Mouse (Mus musculus): ENCODE data around the gene Gstm2. TPM values are rescaled to one million over a fixed set of nuclear protein-coding genes. Genes with fewer than 3 reads are reported as not detected.
"Not testable (repeated sequence)": the region's sequence is repeated elsewhere in the genome, so short reads cannot be mapped to it uniquely, and the experiment has no call there.

Gstm2 gene
- polyA plus RNA-seq, 1 experiment from 2014 or later = 4.5 TPM

DNA sequence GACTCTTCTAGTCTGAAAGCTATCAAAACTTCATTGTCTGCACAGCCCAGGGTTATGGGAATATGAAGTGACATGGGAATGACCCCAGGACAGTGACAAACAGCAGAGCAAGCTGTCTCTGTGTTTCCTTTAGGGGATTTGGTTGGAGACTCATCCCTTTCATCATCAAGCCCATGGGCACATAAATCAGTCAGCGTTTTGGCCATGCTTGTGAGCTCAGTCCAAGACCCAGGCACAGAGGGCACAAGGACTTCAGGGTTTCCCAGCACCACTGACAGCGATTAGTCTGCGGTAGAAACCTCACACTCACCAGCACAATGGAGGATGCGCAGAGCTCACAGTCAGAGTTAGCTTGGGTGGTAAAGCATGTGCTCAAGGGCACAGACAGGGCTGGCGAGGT is 32.3 kb downstream of the Gstm2 start:
- Histone ChIP-seq H3K9ac (replicated peaks) (no peak overlapping the region), H3K27me3 (no peaks in the 10 kb centered on the region), H3K4me1 (peaks cover 8% of the 10 kb centered on the region), H3K4me2 (replicated peaks) (no peak overlapping the region), H3K4me3 (no peak overlapping the region), H3K9me3 (no peaks in the 10 kb centered on the region), H3K36me3 (no peaks in the 10 kb centered on the region), H3K27ac (replicated peaks) (no peak overlapping the region)
- WGBS = 85% methylated on average over 5 of the region's 5 CpGs
- peak; percentile 34; the same call in 1 of the 2 replicates for ATAC-seq (replicated peaks)

- peak; percentile 89 for ATAC-seq (replicated peaks)
- Histone ChIP-seq H3K4me3 (no peak overlapping the region), H3K9ac (replicated peaks) (no peak overlapping the region), H3K4me2 (replicated peaks) (no peak overlapping the region), H3K27ac (replicated peaks) (no peak overlapping the region), H3K9me3 (no peaks in the 10 kb centered on the region), H3K27me3 (no peaks in the 10 kb centered on the region), H3K36me3 (no peaks in the 10 kb centered on the region), H3K4me1 (peaks cover 8% of the 10 kb centered on the region)
- WGBS = 18% methylated on average over 6 of the region's 6 CpGs
Measured at GRCm38 (mm10) chr3:107953328-107953755, 32.9 kb downstream of the Gstm2 start.

GRCm38 (mm10) chr3:107950531-107950930 is 35.7 kb downstream of the Gstm2 start:
- 85% methylated on average over 11 of the region's 11 CpGs for WGBS
- Histone ChIP-seq H3K36me3 (no peaks in the 10 kb centered on the region), H3K4me1 (peaks cover 8% of the 10 kb centered on the region), H3K27ac (replicated peaks) (no peak overlapping the region), H3K4me2 (replicated peaks) (no peak overlapping the region), H3K27me3 (no peaks in the 10 kb centered on the region), H3K4me3 (no peak overlapping the region), H3K9ac (replicated peaks) (no peak overlapping the region), H3K9me3 (no peaks in the 10 kb centered on the region)
- ATAC-seq (replicated peaks) = no peak

DNA sequence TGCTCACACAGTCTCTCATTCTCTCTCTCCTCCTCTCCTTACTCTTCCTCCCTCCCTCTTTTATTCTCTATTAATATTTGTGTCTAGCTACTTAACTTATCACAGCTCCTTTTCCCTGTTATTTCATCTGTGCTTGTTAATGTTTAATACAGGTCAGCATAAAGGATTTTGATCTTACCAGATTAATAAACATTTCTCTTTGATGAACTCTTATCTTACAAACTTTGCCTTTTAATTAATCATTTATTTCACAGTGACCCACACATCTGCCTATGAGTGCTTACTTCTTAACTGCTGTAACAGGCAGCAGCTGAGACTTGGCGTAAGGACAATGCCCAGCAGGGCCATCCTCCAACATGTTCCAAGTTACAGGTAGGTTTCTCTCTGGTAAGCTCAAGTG is 36.8 kb downstream of the Gstm2 start:
- ATAC-seq (replicated peaks); H3K27ac ChIP-seq (replicated peaks); H3K4me2 ChIP-seq (replicated peaks); H3K9ac ChIP-seq (replicated peaks); H3K27me3 ChIP-seq; H3K36me3 ChIP-seq; H3K4me3 ChIP-seq; H3K4me1 ChIP-seq; H3K9me3 ChIP-seq: not testable (repeated sequence)
- WGBS = 96% methylated on average over 1 of the region's 1 CpGs

- peaks cover 4% of the 10 kb centered on the region; the same call in 1 of the 2 replicates for H3K4me1 ChIP-seq
- 56% methylated on average over 4 of the region's 4 CpGs for WGBS
- H3K27me3 ChIP-seq = no peaks in the 10 kb centered on the region
- no peak overlapping the region for H3K4me2 ChIP-seq (replicated peaks)
- H3K9ac ChIP-seq (replicated peaks) = no peak overlapping the region
- H3K36me3 ChIP-seq = no peaks in the 10 kb centered on the region
- ATAC-seq (replicated peaks) = no peak
- no peaks in the 10 kb centered on the region for H3K9me3 ChIP-seq
- H3K27ac ChIP-seq (replicated peaks) = no peak overlapping the region
- H3K4me3 ChIP-seq = no peak overlapping the region
Measured at GRCm38 (mm10) chr3:107945729-107946128, 40.5 kb downstream of the Gstm2 start.

DNA sequence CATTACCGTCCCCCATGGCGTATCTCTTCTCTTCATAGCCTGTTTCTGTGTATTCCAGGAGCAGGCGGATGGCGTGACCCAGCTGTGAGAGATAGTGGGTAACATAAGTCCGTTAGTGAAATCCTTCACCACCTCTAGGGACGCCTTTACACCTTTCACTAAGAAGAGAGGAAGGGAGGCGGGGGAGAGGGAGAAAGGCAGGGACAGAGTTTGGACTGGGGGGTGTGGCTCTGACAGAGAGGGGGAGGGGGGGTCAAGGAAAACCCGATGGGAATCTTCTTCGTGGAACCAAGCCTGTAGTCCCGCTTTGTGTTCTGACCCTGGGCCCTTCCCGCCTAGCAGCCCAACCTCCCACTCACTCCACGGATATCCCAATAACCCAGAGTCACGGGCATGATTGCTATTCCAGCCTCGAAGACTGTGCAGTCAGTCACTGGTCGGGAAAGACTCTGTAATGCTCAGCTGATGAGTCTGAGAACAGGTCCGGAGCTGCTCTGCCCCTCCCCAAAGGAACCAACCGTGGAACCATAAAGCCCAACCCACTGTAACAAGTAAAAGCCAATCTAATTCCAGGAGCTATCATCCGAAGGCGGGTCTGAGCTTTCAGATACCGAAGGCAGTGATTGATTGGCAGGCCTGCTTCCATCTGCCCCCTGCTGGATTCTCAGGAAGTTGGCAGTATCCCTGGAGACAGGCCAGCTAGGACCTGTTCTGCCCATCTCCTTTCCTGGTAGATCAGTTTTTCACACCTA is 42.8 kb downstream of the Gstm2 start, which contains the start of gene Gstm6:
TSS of gene Gstm6 (minus strand) at position 511 of the 752 bp plus-strand sequence.
- Histone ChIP-seq H3K9me3 (no peaks in the 10 kb centered on the region), H3K4me3 (peak within 1 kb of the TSS; percentile 30), H3K9ac (replicated peaks) (0 out of 2 replicates have a peak within 1 kb of the TSS, but pooled peaks have one; percentile 17), H3K36me3 (no peaks in the 10 kb centered on the region), H3K4me2 (replicated peaks) (peak within 1 kb of the TSS; percentile 41), H3K4me1 (peaks cover 20% of the 10 kb centered on the region; the same call in 1 of the 2 replicates), H3K27ac (replicated peaks) (no peak within 1 kb of the TSS), H3K27me3 (no peaks in the 10 kb centered on the region)
- WGBS = 18% methylated on average over 20 of the region's 20 CpGs
- peak; percentile 88 for ATAC-seq (replicated peaks)

DNA sequence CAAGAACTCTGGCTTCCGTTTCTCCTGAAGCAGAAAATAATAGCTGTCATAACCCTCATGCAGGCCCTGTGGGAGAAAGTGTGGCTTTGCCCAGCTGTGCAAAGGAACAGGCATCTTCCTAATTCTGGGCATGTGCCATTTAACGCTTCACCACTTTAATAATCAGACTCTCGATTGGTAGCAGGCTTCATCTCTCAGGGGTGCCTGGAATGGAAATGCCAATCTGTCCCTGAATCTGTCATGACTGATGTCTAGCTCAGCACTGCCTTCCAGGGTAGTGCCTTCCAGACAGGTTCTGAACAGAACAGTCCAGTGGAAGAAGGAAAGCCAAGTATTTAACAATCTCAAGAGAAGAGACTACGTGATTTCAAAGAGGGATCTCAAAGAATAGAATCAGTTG is 45.0 kb downstream of the Gstm2 start:
- no peak for ATAC-seq (replicated peaks)
- no peak overlapping the region for H3K27ac ChIP-seq (replicated peaks)
- no peaks in the 10 kb centered on the region for H3K27me3 ChIP-seq
- H3K4me1 ChIP-seq = peaks cover 20% of the 10 kb centered on the region; the same call in 1 of the 2 replicates
- WGBS = 70% methylated on average over 4 of the region's 4 CpGs
- no peak overlapping the region for H3K9ac ChIP-seq (replicated peaks)
- H3K4me3 ChIP-seq = no peak overlapping the region
- H3K9me3 ChIP-seq = no peaks in the 10 kb centered on the region
- H3K36me3 ChIP-seq = no peaks in the 10 kb centered on the region
- H3K4me2 ChIP-seq (replicated peaks) = no peak overlapping the region

DNA sequence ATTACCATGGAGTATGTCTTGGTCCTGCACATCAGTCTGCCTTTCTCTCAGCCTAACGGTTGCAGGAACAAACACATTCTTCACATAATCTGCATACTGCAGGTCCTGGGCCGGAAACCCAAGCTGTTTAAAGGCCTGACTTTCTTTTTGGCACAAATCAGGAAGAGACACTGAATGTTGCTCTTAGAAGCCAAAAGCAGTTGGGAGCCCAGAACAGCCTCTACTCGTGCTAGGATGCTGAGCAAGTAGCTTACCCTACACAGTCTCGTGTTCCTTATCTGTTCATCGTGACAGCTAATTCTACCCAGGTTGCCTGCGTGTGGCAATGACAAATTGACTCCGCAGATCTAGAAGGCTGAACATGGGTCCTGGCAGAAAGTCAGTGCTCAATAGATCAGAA is 45.7 kb downstream of the Gstm2 start:
- 79% methylated on average over 7 of the region's 7 CpGs for WGBS
- peaks cover 20% of the 10 kb centered on the region; the same call in 1 of the 2 replicates for H3K4me1 ChIP-seq
- H3K27me3 ChIP-seq = no peaks in the 10 kb centered on the region
- ATAC-seq (replicated peaks) = no peak
- no peak overlapping the region for H3K4me2 ChIP-seq (replicated peaks)
- H3K36me3 ChIP-seq = no peaks in the 10 kb centered on the region
- H3K4me3 ChIP-seq = no peak overlapping the region
- H3K9me3 ChIP-seq = no peaks in the 10 kb centered on the region
- H3K27ac ChIP-seq (replicated peaks) = no peak overlapping the region
- H3K9ac ChIP-seq (replicated peaks) = no peak overlapping the region

DNA sequence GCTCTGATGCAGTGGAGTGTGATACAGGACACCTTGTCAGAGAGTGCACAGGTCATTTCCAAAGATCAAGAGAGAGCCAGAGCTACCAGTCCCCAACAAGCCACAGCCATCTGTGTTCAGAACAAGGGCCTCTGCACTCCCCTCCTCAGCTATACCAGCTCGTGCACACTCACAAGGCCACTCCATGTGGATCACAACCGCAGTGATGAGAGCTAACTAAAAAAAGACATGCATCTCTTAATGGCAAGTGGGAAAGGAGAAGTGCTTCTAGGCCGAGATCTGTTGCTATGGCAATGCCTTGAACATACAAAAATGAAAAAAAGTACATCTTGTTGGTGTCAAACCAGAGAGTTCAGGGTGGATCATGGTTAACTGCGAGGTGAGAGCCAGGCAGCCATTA is 46.4 kb downstream of the Gstm2 start:
- ATAC-seq (replicated peaks) = no peak

DNA sequence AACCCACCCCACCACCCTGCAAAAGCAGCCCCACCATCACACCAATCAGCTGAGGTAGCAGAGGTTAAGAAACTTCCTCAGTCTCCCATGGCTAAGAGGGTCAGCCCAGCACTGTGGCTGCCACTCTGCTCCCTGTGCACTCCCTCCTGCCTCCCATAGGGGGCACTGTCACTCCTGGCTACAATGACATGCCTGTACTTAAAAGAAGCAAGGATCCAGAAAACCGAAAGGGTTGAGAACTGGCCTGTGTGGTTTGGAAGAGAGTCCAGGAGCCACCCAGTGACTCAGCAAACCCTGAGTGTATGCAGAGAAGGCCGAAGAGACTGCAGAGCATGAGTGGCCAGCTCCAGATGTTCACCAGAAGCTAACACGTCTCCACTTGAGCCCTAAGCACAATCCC is 46.9 kb downstream of the Gstm2 start:
- WGBS = 46% methylated on average over 3 of the region's 3 CpGs
- no peak for ATAC-seq (replicated peaks)

More for the DNA sequence above, 46.4 kb downstream of the Gstm2 start:
- H3K27me3 ChIP-seq = no peaks in the 10 kb centered on the region
- H3K4me1 ChIP-seq = peaks cover 20% of the 10 kb centered on the region; the same call in 1 of the 2 replicates
- H3K36me3 ChIP-seq = no peaks in the 10 kb centered on the region
- WGBS = 65% methylated on average over 4 of the region's 4 CpGs
- H3K9ac ChIP-seq (replicated peaks) = no peak overlapping the region
- no peak overlapping the region for H3K27ac ChIP-seq (replicated peaks)
- no peak overlapping the region for H3K4me2 ChIP-seq (replicated peaks)
- no peak overlapping the region for H3K4me3 ChIP-seq
- no peaks in the 10 kb centered on the region for H3K9me3 ChIP-seq

GRCm38 (mm10) chr3:107935888-107936287 is 50.4 kb downstream of the Gstm2 start:
- Histone ChIP-seq H3K36me3 (no peaks in the 10 kb centered on the region), H3K4me3 (no peak overlapping the region), H3K4me2 (replicated peaks) (no peak overlapping the region), H3K9ac (replicated peaks) (no peak overlapping the region), H3K27ac (replicated peaks) (no peak overlapping the region), H3K27me3 (no peaks in the 10 kb centered on the region), H3K4me1 (peaks cover 34% of the 10 kb centered on the region), H3K9me3 (no peaks in the 10 kb centered on the region)
- ATAC-seq (replicated peaks) = no peak
- 61% methylated on average over 3 of the region's 3 CpGs for WGBS

More for the DNA sequence above, 46.9 kb downstream of the Gstm2 start:
- H3K27me3 ChIP-seq = no peaks in the 10 kb centered on the region
- no peak overlapping the region for H3K9ac ChIP-seq (replicated peaks)
- no peaks in the 10 kb centered on the region for H3K9me3 ChIP-seq
- no peak overlapping the region for H3K27ac ChIP-seq (replicated peaks)
- H3K36me3 ChIP-seq = no peaks in the 10 kb centered on the region
- peaks cover 20% of the 10 kb centered on the region; the same call in 1 of the 2 replicates for H3K4me1 ChIP-seq
- H3K4me2 ChIP-seq (replicated peaks) = no peak overlapping the region
- no peak overlapping the region for H3K4me3 ChIP-seq

DNA sequence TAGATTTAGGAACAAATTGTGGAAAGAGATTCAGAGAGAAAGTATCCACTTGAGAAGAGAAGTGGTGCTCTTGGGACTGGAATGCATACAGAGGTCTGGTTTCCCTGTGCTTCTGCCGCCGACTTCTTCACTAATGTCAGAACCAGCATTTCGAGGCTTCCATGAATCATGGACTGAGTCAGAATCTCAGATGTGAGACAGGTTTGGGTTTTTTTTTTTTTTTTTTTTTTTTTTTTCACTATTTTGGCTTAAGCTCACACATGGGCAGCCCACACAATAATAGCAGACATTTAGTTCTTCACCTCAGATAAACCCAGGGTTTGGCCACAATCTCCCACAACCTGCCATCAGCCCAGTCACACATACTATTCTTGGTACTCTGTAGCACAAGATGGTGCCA is 51.0 kb downstream of the Gstm2 start:
- H3K27ac ChIP-seq (replicated peaks) = no peak overlapping the region
- H3K4me2 ChIP-seq (replicated peaks) = no peak overlapping the region
- H3K9ac ChIP-seq (replicated peaks) = no peak overlapping the region
- no peak overlapping the region for H3K4me3 ChIP-seq
- H3K27me3 ChIP-seq = no peaks in the 10 kb centered on the region
- ATAC-seq (replicated peaks) = no peak
- peaks cover 36% of the 10 kb centered on the region for H3K4me1 ChIP-seq
- H3K9me3 ChIP-seq = no peaks in the 10 kb centered on the region
- no peaks in the 10 kb centered on the region for H3K36me3 ChIP-seq
- WGBS = 91% methylated on average over 3 of the region's 3 CpGs

Measured in forebrain, embryonic 15.5 days (tissue).